Mouse (Mus musculus): ENCODE measurements around the gene A530064D06Rik. TPM values are rescaled to one million over a fixed set of nuclear protein-coding genes. Genes with fewer than 3 reads are reported as not detected.
"Not testable (repeated sequence)": the region's sequence is repeated elsewhere in the genome, so short reads cannot be mapped to it uniquely, and the experiment has no call there.

The A530064D06Rik gene
- 0.36 TPM in 1 of 2 replicates, not detected in the other for polyA plus RNA-seq (2015; fragmentation: Nextera tagmentation; extraction: Ambion mirVana)

- not testable (repeated sequence) for H3K27ac ChIP-seq (ENCODE audit: low read length); H3K4me1 ChIP-seq (replicated peaks; ENCODE audit: control insufficient read depth, insufficient read depth, low read length); H3K4me3 ChIP-seq (ENCODE audit: low read length); H3K9me3 ChIP-seq (ENCODE audit: control insufficient read depth, low read length); H3K27me3 ChIP-seq (ENCODE audit: control insufficient read depth, insufficient read depth, low read depth, low read length); ATAC-seq (ENCODE audit: low read depth); H3K4me2 ChIP-seq (ENCODE audit: low read depth, low read length); H3K36me3 ChIP-seq (ENCODE audit: control insufficient read depth, insufficient read depth, low read length); H3K9ac ChIP-seq (ENCODE audit: low read length)
- 66% methylated on average over 2 of the region's 2 CpGs for WGBS
These were observed at the start of gene A530064D06Rik for GRCm38 (mm10) chr17:48167103-48167502. Gene A530064D06Rik, minus strand, starts transcription at chr17:48167275.

- Histone ChIP-seq H3K4me3 (ENCODE audit: low read length) (no peak overlapping the region), H3K36me3 (ENCODE audit: control insufficient read depth, insufficient read depth, low read length) (no peaks in the 10 kb centered on the region), H3K27ac (ENCODE audit: low read length) (no peak overlapping the region), H3K9me3 (ENCODE audit: control insufficient read depth, low read length) (no peaks in the 10 kb centered on the region), H3K4me2 (ENCODE audit: low read depth, low read length) (no peak overlapping the region), H3K9ac (ENCODE audit: low read length) (no peak overlapping the region), H3K27me3 (ENCODE audit: control insufficient read depth, insufficient read depth, low read depth, low read length) (no peaks in the 10 kb centered on the region), H3K4me1 (replicated peaks; ENCODE audit: control insufficient read depth, insufficient read depth, low read length) (no peaks in the 10 kb centered on the region)
- ATAC-seq (ENCODE audit: low read depth): no peak
- WGBS: 77% methylated on average over 1 of the region's 1 CpGs
These were observed 48.4 kb upstream of the A530064D06Rik start for GRCm38 (mm10) chr17:48215429-48215828.

GRCm38 (mm10) chr17:48213511-48213910 is 46.4 kb upstream of the A530064D06Rik start:
- no peak overlapping the region for H3K27ac ChIP-seq (ENCODE audit: low read length)
- no peaks in the 10 kb centered on the region for H3K27me3 ChIP-seq (ENCODE audit: control insufficient read depth, insufficient read depth, low read depth, low read length)
- no peaks in the 10 kb centered on the region for H3K9me3 ChIP-seq (ENCODE audit: control insufficient read depth, low read length)
- WGBS: 65% methylated on average over 5 of the region's 5 CpGs
- H3K9ac ChIP-seq (ENCODE audit: low read length): no peak overlapping the region
- H3K4me3 ChIP-seq (ENCODE audit: low read length): no peak overlapping the region
- no peak for ATAC-seq (ENCODE audit: low read depth)
- H3K4me2 ChIP-seq (ENCODE audit: low read depth, low read length): no peak overlapping the region
- H3K4me1 ChIP-seq (replicated peaks; ENCODE audit: control insufficient read depth, insufficient read depth, low read length): no peaks in the 10 kb centered on the region
- H3K36me3 ChIP-seq (ENCODE audit: control insufficient read depth, insufficient read depth, low read length): no peaks in the 10 kb centered on the region

- no peak overlapping the region for H3K4me2 ChIP-seq (ENCODE audit: low read depth, low read length)
- 93% methylated on average over 12 of the region's 12 CpGs for WGBS
These were observed 45.5 kb upstream of the A530064D06Rik start for GRCm38 (mm10) chr17:48212596-48212995.

GRCm38 (mm10) chr17:48203086-48203485 is 36.0 kb upstream of the A530064D06Rik start:
- H3K4me1 ChIP-seq (replicated peaks; ENCODE audit: control insufficient read depth, insufficient read depth, low read length): no peaks in the 10 kb centered on the region
- peaks cover 17% of the 10 kb centered on the region for H3K9me3 ChIP-seq (ENCODE audit: control insufficient read depth, low read length)
- H3K9ac ChIP-seq (ENCODE audit: low read length): no peak overlapping the region
- 93% methylated on average over 12 of the region's 12 CpGs for WGBS
- ATAC-seq (ENCODE audit: low read depth): no peak
- no peak overlapping the region for H3K4me3 ChIP-seq (ENCODE audit: low read length)
- H3K4me2 ChIP-seq (ENCODE audit: low read depth, low read length): no peak overlapping the region
- no peaks in the 10 kb centered on the region for H3K36me3 ChIP-seq (ENCODE audit: control insufficient read depth, insufficient read depth, low read length)
- no peaks in the 10 kb centered on the region for H3K27me3 ChIP-seq (ENCODE audit: control insufficient read depth, insufficient read depth, low read depth, low read length)
- H3K27ac ChIP-seq (ENCODE audit: low read length): no peak overlapping the region

More at GRCm38 (mm10) chr17:48212596-48212995, 45.5 kb upstream of the A530064D06Rik start:
- H3K9me3 ChIP-seq (ENCODE audit: control insufficient read depth, low read length): no peaks in the 10 kb centered on the region
- no peaks in the 10 kb centered on the region for H3K27me3 ChIP-seq (ENCODE audit: control insufficient read depth, insufficient read depth, low read depth, low read length)
- H3K36me3 ChIP-seq (ENCODE audit: control insufficient read depth, insufficient read depth, low read length): no peaks in the 10 kb centered on the region
- ATAC-seq (ENCODE audit: low read depth): no peak
- no peak overlapping the region for H3K9ac ChIP-seq (ENCODE audit: low read length)
- H3K4me3 ChIP-seq (ENCODE audit: low read length): no peak overlapping the region
- H3K27ac ChIP-seq (ENCODE audit: low read length): no peak overlapping the region
- H3K4me1 ChIP-seq (replicated peaks; ENCODE audit: control insufficient read depth, insufficient read depth, low read length): no peaks in the 10 kb centered on the region

GRCm38 (mm10) chr17:48192366-48192765 is 25.3 kb upstream of the A530064D06Rik start:
- Histone ChIP-seq H3K4me1 (replicated peaks; ENCODE audit: control insufficient read depth, insufficient read depth, low read length) (no peaks in the 10 kb centered on the region), H3K9me3 (ENCODE audit: control insufficient read depth, low read length) (no peaks in the 10 kb centered on the region), H3K4me2 (ENCODE audit: low read depth, low read length) (no peak overlapping the region), H3K9ac (ENCODE audit: low read length) (no peak overlapping the region), H3K27ac (ENCODE audit: low read length) (no peak overlapping the region), H3K36me3 (ENCODE audit: control insufficient read depth, insufficient read depth, low read length) (no peaks in the 10 kb centered on the region), H3K27me3 (ENCODE audit: control insufficient read depth, insufficient read depth, low read depth, low read length) (no peaks in the 10 kb centered on the region), H3K4me3 (ENCODE audit: low read length) (no peak overlapping the region)
- no peak for ATAC-seq (ENCODE audit: low read depth)
- 55% methylated on average over 2 of the region's 2 CpGs for WGBS

- no peaks in the 10 kb centered on the region for H3K27me3 ChIP-seq (ENCODE audit: control insufficient read depth, insufficient read depth, low read depth, low read length)
- no peaks in the 10 kb centered on the region for H3K9me3 ChIP-seq (ENCODE audit: control insufficient read depth, low read length)
- no peak overlapping the region for H3K27ac ChIP-seq (ENCODE audit: low read length)
- WGBS: 39% methylated on average over 5 of the region's 5 CpGs
- no peak for ATAC-seq (ENCODE audit: low read depth)
- H3K4me2 ChIP-seq (ENCODE audit: low read depth, low read length): no peak overlapping the region
- H3K4me3 ChIP-seq (ENCODE audit: low read length): no peak overlapping the region
- no peaks in the 10 kb centered on the region for H3K36me3 ChIP-seq (ENCODE audit: control insufficient read depth, insufficient read depth, low read length)
- H3K9ac ChIP-seq (ENCODE audit: low read length): no peak overlapping the region
- no peaks in the 10 kb centered on the region for H3K4me1 ChIP-seq (replicated peaks; ENCODE audit: control insufficient read depth, insufficient read depth, low read length)
These were observed 18.2 kb upstream of the A530064D06Rik start for GRCm38 (mm10) chr17:48185252-48185651.

GRCm38 (mm10) chr17:48157382-48158076 is 9.5 kb downstream of the A530064D06Rik start:
- Histone ChIP-seq H3K36me3 (ENCODE audit: control insufficient read depth, insufficient read depth, low read length) (no peaks in the 10 kb centered on the region), H3K4me2 (ENCODE audit: low read depth, low read length) (no peak overlapping the region), H3K9me3 (ENCODE audit: control insufficient read depth, low read length) (0 out of 2 replicates have a peak, but pooled peaks cover 2% of the 10 kb centered on the region), H3K27ac (ENCODE audit: low read length) (no peak overlapping the region), H3K27me3 (ENCODE audit: control insufficient read depth, insufficient read depth, low read depth, low read length) (no peaks in the 10 kb centered on the region), H3K9ac (ENCODE audit: low read length) (no peak overlapping the region), H3K4me3 (ENCODE audit: low read length) (no peak overlapping the region), H3K4me1 (replicated peaks; ENCODE audit: control insufficient read depth, insufficient read depth, low read length) (no peaks in the 10 kb centered on the region)
- ATAC-seq (ENCODE audit: low read depth): no peak
- 27% methylated on average over 1 of the region's 1 CpGs for WGBS

- Histone ChIP-seq H3K36me3 (ENCODE audit: control insufficient read depth, insufficient read depth, low read length) (no peaks in the 10 kb centered on the region), H3K4me2 (ENCODE audit: low read depth, low read length) (no peak within 1 kb of the TSS), H3K4me3 (ENCODE audit: low read length) (no peak within 1 kb of the TSS), H3K4me1 (replicated peaks; ENCODE audit: control insufficient read depth, insufficient read depth, low read length) (no peaks in the 10 kb centered on the region), H3K9me3 (ENCODE audit: control insufficient read depth, low read length) (no peaks in the 10 kb centered on the region), H3K9ac (ENCODE audit: low read length) (no peak within 1 kb of the TSS), H3K27ac (ENCODE audit: low read length) (no peak within 1 kb of the TSS), H3K27me3 (ENCODE audit: control insufficient read depth, insufficient read depth, low read depth, low read length) (no peaks in the 10 kb centered on the region)
- 72% methylated on average over 3 of the region's 3 CpGs for WGBS
- ATAC-seq (ENCODE audit: low read depth): no peak
These were observed 21.0 kb downstream of the A530064D06Rik start, which contains the start of gene 9830107B12Rik for GRCm38 (mm10) chr17:48146120-48146519. Gene 9830107B12Rik, minus strand, starts transcription at chr17:48146268.
